Mouse (Mus musculus): Measurements from ENCODE around the gene Adam19. TPM values are rescaled to one million over a fixed set of nuclear protein-coding genes. Genes with fewer than 3 reads are reported as not detected.

Adam19 gene
- polyA plus RNA-seq, 1 experiment from 2014 or later = 4.0 TPM

GRCm38 (mm10) chr11:46115011-46115410 is 59.2 kb downstream of the Adam19 start:
- H3K36me3 ChIP-seq (ENCODE audit: control insufficient read depth, insufficient read depth) = no peaks in the 10 kb centered on the region; the same call in 1 of the 2 replicates
- no peak overlapping the region for H3K4me2 ChIP-seq (replicated peaks; ENCODE audit: low read depth)
- H3K4me3 ChIP-seq (ENCODE audit: low read depth, low read length) = no peak overlapping the region
- no peaks in the 10 kb centered on the region for H3K9me3 ChIP-seq (ENCODE audit: control insufficient read depth)
- no peak overlapping the region for H3K9ac ChIP-seq (ENCODE audit: low read depth, low read length)
- 85% methylated on average over 4 of the region's 4 CpGs for WGBS
- no peak for TF ChIP-seq CTCF (IDR thresholded peaks at IDR 0.05; ENCODE audit: low read depth)
- no peak overlapping the region for H3K27ac ChIP-seq (ENCODE audit: low read depth, low read length)
- no peaks in the 10 kb centered on the region for H3K4me1 ChIP-seq (replicated peaks; ENCODE audit: control insufficient read depth, insufficient read depth, low read length)
- no peak for ATAC-seq
- H3K27me3 ChIP-seq (replicated peaks; ENCODE audit: control insufficient read depth, insufficient read depth, low read length) = no peaks in the 10 kb centered on the region

- WGBS = 75% methylated on average over 9 of the region's 9 CpGs
- no peaks in the 10 kb centered on the region; the same call in 1 of the 2 replicates for H3K36me3 ChIP-seq (ENCODE audit: control insufficient read depth, insufficient read depth)
- TF ChIP-seq CTCF (IDR thresholded peaks at IDR 0.05; ENCODE audit: low read depth) = no peak
- H3K4me2 ChIP-seq (replicated peaks; ENCODE audit: low read depth) = no peak overlapping the region
- no peak for ATAC-seq
- H3K9ac ChIP-seq (ENCODE audit: low read depth, low read length) = no peak overlapping the region
- no peaks in the 10 kb centered on the region for H3K27me3 ChIP-seq (replicated peaks; ENCODE audit: control insufficient read depth, insufficient read depth, low read length)
- H3K4me1 ChIP-seq (replicated peaks; ENCODE audit: control insufficient read depth, insufficient read depth, low read length) = no peaks in the 10 kb centered on the region
- H3K27ac ChIP-seq (ENCODE audit: low read depth, low read length) = no peak overlapping the region; the same call in 1 of the 2 replicates
- H3K4me3 ChIP-seq (ENCODE audit: low read depth, low read length) = no peak overlapping the region
- H3K9me3 ChIP-seq (ENCODE audit: control insufficient read depth) = no peaks in the 10 kb centered on the region
Measured at GRCm38 (mm10) chr11:46115411-46116173, 59.8 kb downstream of the Adam19 start.

- no peak for TF ChIP-seq CTCF (IDR thresholded peaks at IDR 0.05; ENCODE audit: low read depth)
- Histone ChIP-seq H3K9ac (ENCODE audit: low read depth, low read length) (no peak overlapping the region), H3K27ac (ENCODE audit: low read depth, low read length) (no peak overlapping the region), H3K9me3 (ENCODE audit: control insufficient read depth) (no peaks in the 10 kb centered on the region), H3K4me1 (replicated peaks; ENCODE audit: control insufficient read depth, insufficient read depth, low read length) (no peaks in the 10 kb centered on the region), H3K4me3 (ENCODE audit: low read depth, low read length) (no peak overlapping the region), H3K36me3 (ENCODE audit: control insufficient read depth, insufficient read depth) (peaks cover 4% of the 10 kb centered on the region; the same call in 1 of the 2 replicates), H3K4me2 (replicated peaks; ENCODE audit: low read depth) (no peak overlapping the region), H3K27me3 (replicated peaks; ENCODE audit: control insufficient read depth, insufficient read depth, low read length) (no peaks in the 10 kb centered on the region)
- 54% methylated on average over 2 of the region's 2 CpGs for WGBS
- ATAC-seq = no peak
Measured at GRCm38 (mm10) chr11:46116510-46116909, 60.7 kb downstream of the Adam19 start.

- ATAC-seq = no peak
- Histone ChIP-seq H3K36me3 (ENCODE audit: control insufficient read depth, insufficient read depth) (peaks cover 9% of the 10 kb centered on the region), H3K9me3 (ENCODE audit: control insufficient read depth) (no peaks in the 10 kb centered on the region), H3K4me2 (replicated peaks; ENCODE audit: low read depth) (no peak overlapping the region), H3K9ac (ENCODE audit: low read depth, low read length) (no peak overlapping the region), H3K4me1 (replicated peaks; ENCODE audit: control insufficient read depth, insufficient read depth, low read length) (no peaks in the 10 kb centered on the region), H3K27ac (ENCODE audit: low read depth, low read length) (no peak overlapping the region), H3K27me3 (replicated peaks; ENCODE audit: control insufficient read depth, insufficient read depth, low read length) (no peaks in the 10 kb centered on the region), H3K4me3 (ENCODE audit: low read depth, low read length) (no peak overlapping the region)
- WGBS = 42% methylated on average over 4 of the region's 4 CpGs
- no peak for TF ChIP-seq CTCF (IDR thresholded peaks at IDR 0.05; ENCODE audit: low read depth)
Measured at GRCm38 (mm10) chr11:46119624-46120023, 63.8 kb downstream of the Adam19 start.

- no peak overlapping the region for H3K4me2 ChIP-seq (replicated peaks; ENCODE audit: low read depth)
- WGBS = 95% methylated on average over 10 of the region's 10 CpGs
- H3K27ac ChIP-seq (ENCODE audit: low read depth, low read length) = no peak overlapping the region
- ATAC-seq = no peak
- H3K9me3 ChIP-seq (ENCODE audit: control insufficient read depth) = no peaks in the 10 kb centered on the region
- H3K4me3 ChIP-seq (ENCODE audit: low read depth, low read length) = no peak overlapping the region
- H3K9ac ChIP-seq (ENCODE audit: low read depth, low read length) = no peak overlapping the region
- H3K36me3 ChIP-seq (ENCODE audit: control insufficient read depth, insufficient read depth) = peaks cover 14% of the 10 kb centered on the region; the same call in 1 of the 2 replicates
- H3K4me1 ChIP-seq (replicated peaks; ENCODE audit: control insufficient read depth, insufficient read depth, low read length) = no peaks in the 10 kb centered on the region
- no peaks in the 10 kb centered on the region for H3K27me3 ChIP-seq (replicated peaks; ENCODE audit: control insufficient read depth, insufficient read depth, low read length)
- no peak for TF ChIP-seq CTCF (IDR thresholded peaks at IDR 0.05; ENCODE audit: low read depth)
Measured at GRCm38 (mm10) chr11:46120084-46120483, 64.3 kb downstream of the Adam19 start.

GRCm38 (mm10) chr11:46121666-46122065 is 65.9 kb downstream of the Adam19 start:
- no peak for ATAC-seq
- TF ChIP-seq CTCF (IDR thresholded peaks at IDR 0.05; ENCODE audit: low read depth) = no peak
- Histone ChIP-seq H3K4me2 (replicated peaks; ENCODE audit: low read depth) (no peak overlapping the region), H3K4me3 (ENCODE audit: low read depth, low read length) (no peak overlapping the region), H3K4me1 (replicated peaks; ENCODE audit: control insufficient read depth, insufficient read depth, low read length) (no peaks in the 10 kb centered on the region), H3K9me3 (ENCODE audit: control insufficient read depth) (no peaks in the 10 kb centered on the region), H3K27ac (ENCODE audit: low read depth, low read length) (no peak overlapping the region), H3K27me3 (replicated peaks; ENCODE audit: control insufficient read depth, insufficient read depth, low read length) (no peaks in the 10 kb centered on the region), H3K36me3 (ENCODE audit: control insufficient read depth, insufficient read depth) (peaks cover 14% of the 10 kb centered on the region; the same call in 1 of the 2 replicates), H3K9ac (ENCODE audit: low read depth, low read length) (no peak overlapping the region)
- 70% methylated on average over 4 of the region's 4 CpGs for WGBS
